Mouse (Mus musculus): ENCODE measurements around the gene Ier5. TPM values are rescaled to one million over a fixed set of nuclear protein-coding genes. Genes with fewer than 3 reads are reported as not detected.

Gene Ier5
- polyA plus RNA-seq, 1 experiment from 2014 or later, result 10.8 TPM

DNA sequence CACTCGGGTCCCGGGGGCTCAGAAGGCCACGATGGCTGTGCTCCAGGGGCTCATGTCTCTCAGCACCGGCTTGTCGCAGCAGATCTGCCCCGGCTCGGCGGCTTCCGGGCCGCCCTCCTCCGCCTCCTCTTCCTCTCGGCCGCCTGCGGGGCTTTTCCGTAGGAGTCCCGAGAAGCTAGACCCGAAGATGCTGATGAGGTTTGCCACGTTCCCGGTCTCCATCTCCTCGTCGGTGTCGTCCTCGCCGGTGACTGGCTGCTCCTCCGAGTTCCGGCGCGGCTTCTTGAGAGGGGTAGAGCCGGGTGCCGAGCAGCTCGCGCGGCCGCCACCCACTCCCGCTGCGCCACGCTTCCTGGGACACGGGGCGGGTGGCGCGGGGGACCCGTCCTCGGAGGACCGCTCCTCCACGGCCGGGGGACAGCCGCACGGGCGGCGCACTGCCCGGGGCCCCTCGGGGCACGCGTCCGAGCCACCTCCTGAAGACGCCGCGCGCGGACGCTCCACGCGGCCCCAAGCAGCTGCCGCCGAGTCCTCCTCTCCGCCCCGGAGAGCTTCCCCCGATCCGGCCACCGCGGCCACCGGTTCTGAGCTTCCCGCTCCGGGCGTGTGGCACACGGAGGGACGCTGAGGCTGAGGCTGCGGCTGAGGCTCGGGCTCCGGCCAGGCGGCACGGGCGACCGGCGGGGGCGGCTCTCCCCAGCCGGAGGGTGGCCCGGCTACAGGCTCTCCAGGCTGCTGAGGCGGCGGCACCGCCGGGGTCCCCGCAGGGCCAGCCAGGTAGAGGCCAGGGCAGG lies 753 bp downstream of the Ier5 start:
- peak; percentile 66 for ATAC-seq (ENCODE audit: insufficient number of reproducible peaks, low FRiP score, low TSS enrichment, low read depth)
- H3K36me3 ChIP-seq, result no peaks in the 10 kb centered on the region
- peak overlapping the region; percentile 91 for H3K4me3 ChIP-seq (replicated peaks)
- peak overlapping the region; percentile 98 for H3K9ac ChIP-seq
- WGBS, result under 1% methylated on average over 93 of the region's 93 CpGs
- peaks cover 29% of the 10 kb centered on the region for H3K4me1 ChIP-seq
- H3K27me3 ChIP-seq, result no peaks in the 10 kb centered on the region
- H3K9me3 ChIP-seq (replicated peaks), result no peaks in the 10 kb centered on the region
- peak overlapping the region; percentile 81 for H3K4me2 ChIP-seq (replicated peaks)
- peak overlapping the region; percentile 82 for H3K27ac ChIP-seq (replicated peaks)

DNA sequence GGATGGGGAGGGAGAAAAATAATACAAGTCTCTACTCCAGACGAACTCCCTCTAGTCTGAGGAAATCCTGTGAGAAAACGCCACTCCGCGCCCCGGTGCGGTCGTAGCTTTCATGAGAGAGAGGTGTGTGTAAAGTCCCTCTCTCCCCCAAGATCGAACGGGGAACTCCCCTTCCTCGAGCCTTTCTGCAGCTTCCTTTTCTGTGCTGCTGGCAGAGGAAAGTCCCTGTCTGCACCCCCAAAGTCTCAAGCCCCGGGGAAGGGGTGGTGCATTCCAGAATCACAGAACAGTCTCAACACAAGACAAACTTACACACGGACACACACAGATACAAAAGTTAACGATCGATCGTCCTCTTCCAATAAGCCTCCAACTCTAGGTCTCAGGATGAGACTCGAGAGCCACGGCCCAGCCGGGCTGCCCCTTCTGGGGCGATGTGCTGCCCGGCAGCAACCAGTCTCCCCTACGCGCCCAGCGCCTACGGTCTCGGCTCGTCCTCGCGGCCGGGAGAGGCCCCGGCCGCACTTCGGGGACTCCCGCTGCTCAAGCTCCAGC lies 1.4 kb downstream of the Ier5 start:
- peak overlapping the region; percentile 98 for H3K9ac ChIP-seq
- no peaks in the 10 kb centered on the region for H3K27me3 ChIP-seq
- H3K4me1 ChIP-seq, result peaks cover 36% of the 10 kb centered on the region
- peak overlapping the region; percentile 81 for H3K4me2 ChIP-seq (replicated peaks)
- 0 out of 2 replicates have a peak, but pooled peaks have one; percentile 14 for ATAC-seq (ENCODE audit: insufficient number of reproducible peaks, low FRiP score, low TSS enrichment, low read depth)
- WGBS, result under 1% methylated on average over 33 of the region's 33 CpGs
- peak overlapping the region; percentile 91 for H3K4me3 ChIP-seq (replicated peaks)
- no peaks in the 10 kb centered on the region for H3K36me3 ChIP-seq
- no peaks in the 10 kb centered on the region for H3K9me3 ChIP-seq (replicated peaks)
- H3K27ac ChIP-seq (replicated peaks), result peak overlapping the region; percentile 82

DNA sequence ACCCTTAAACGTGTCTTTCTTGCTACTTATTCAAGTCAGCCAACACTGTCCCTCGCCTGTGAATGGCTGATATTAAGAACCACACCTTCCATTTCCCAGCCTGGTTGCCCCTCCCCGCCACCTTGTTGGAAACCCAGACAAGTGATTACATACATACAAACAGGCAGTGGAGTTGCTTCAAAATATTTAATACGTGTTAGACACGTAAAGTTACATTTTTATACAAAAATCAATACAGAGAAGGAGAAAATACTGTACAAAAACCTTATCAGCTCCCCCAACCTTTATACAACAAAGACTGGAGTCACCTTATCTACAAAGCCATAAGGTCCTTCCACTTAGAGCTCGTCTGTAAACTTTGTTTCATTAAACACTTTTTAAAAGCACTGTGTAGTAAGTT lies 2.1 kb downstream of the Ier5 start:
- WGBS, result 22% methylated on average over 6 of the region's 6 CpGs
- peak overlapping the region; percentile 82 for H3K27ac ChIP-seq (replicated peaks)

DNA sequence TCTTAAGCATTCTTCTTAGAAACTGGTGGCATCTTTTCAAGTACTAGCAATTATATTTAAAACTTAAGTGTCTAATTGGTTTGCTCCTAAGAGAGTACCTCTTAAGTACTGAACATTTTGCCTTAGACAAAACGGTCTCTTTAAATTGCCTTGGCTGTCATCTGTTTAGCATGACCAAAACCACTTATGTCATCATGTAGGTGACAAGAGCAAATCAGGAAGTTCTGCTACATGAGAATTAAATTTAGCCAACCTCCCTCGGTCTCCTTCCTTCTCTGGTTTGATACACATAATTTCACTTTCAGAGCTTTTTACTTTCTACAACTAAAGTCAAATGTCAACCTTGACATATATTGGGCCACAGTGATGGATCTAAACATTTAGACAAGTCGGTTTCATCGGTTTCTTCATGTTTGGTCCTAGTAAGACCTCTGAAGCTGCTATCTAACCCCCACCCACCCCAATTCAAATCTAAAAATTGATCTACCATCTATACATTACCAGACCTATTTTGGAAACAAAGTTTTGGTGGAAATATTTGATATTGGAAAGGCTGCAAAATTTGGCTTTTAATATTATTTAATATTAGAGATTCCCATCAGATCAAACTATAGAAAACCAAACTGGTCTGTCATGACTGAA lies 2.7 kb downstream of the Ier5 start:
- Histone ChIP-seq H3K4me2 (replicated peaks) (peak overlapping the region; percentile 81), H3K4me1 (peaks cover 49% of the 10 kb centered on the region), H3K36me3 (no peaks in the 10 kb centered on the region), H3K27me3 (no peaks in the 10 kb centered on the region), H3K9me3 (replicated peaks) (no peaks in the 10 kb centered on the region), H3K4me3 (replicated peaks) (peak overlapping the region; percentile 91), H3K27ac (replicated peaks) (no peak overlapping the region), H3K9ac (no peak overlapping the region)
- no peak for ATAC-seq (ENCODE audit: insufficient number of reproducible peaks, low FRiP score, low TSS enrichment, low read depth)
- 57% methylated on average over 4 of the region's 4 CpGs for WGBS

More for the DNA sequence above, 2.1 kb downstream of the Ier5 start:
- Histone ChIP-seq H3K4me1 (peaks cover 42% of the 10 kb centered on the region), H3K9me3 (replicated peaks) (no peaks in the 10 kb centered on the region), H3K4me3 (replicated peaks) (peak overlapping the region; percentile 91), H3K4me2 (replicated peaks) (peak overlapping the region; percentile 81), H3K27me3 (no peaks in the 10 kb centered on the region), H3K9ac (peak overlapping the region; percentile 98), H3K36me3 (no peaks in the 10 kb centered on the region)
- no peak for ATAC-seq (ENCODE audit: insufficient number of reproducible peaks, low FRiP score, low TSS enrichment, low read depth)

DNA sequence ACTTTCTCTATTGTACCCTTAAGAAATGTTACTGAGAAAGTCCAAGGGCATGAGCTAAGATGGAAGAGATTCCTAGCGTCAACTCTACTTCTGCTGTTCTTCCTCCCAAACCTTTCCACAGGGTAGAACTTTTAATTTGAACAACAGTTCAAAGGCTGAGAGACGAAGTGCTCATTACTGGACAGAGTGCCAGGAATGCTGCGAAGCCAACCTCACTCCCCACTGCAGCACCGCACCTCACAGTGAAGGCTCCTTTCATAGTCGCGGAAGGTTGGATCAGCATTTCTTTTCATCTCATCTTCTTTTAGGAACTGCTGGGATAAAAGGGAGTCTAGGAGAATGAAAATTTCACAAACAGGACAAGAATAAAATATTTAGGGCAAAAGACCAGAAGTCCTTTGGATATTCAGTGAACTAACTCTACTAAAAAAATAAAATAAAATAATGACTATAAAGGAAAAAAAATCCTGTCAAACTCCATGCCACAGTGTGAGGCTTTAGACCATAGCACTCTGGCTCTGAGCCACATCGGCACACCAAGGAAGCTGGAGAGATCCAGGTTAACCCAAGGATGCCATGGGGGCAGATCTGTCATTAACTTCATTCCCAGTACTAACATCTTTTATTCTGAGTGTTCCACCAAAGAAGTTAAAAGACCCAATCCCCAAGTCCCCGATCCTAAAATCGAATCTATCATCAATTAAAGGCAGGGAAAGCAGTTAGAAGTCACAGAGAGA lies 5.3 kb downstream of the Ier5 start:
- H3K9ac ChIP-seq, result no peak overlapping the region
- 50% methylated on average over 9 of the region's 9 CpGs for WGBS
- no peak overlapping the region for H3K4me2 ChIP-seq (replicated peaks)
- no peak for ATAC-seq (ENCODE audit: insufficient number of reproducible peaks, low FRiP score, low TSS enrichment, low read depth)
- no peaks in the 10 kb centered on the region for H3K36me3 ChIP-seq
- no peak overlapping the region for H3K4me3 ChIP-seq (replicated peaks)
- peaks cover 66% of the 10 kb centered on the region for H3K4me1 ChIP-seq
- peak overlapping the region; percentile 86 for H3K27ac ChIP-seq (replicated peaks)
- H3K27me3 ChIP-seq, result no peaks in the 10 kb centered on the region
- no peaks in the 10 kb centered on the region for H3K9me3 ChIP-seq (replicated peaks)

DNA sequence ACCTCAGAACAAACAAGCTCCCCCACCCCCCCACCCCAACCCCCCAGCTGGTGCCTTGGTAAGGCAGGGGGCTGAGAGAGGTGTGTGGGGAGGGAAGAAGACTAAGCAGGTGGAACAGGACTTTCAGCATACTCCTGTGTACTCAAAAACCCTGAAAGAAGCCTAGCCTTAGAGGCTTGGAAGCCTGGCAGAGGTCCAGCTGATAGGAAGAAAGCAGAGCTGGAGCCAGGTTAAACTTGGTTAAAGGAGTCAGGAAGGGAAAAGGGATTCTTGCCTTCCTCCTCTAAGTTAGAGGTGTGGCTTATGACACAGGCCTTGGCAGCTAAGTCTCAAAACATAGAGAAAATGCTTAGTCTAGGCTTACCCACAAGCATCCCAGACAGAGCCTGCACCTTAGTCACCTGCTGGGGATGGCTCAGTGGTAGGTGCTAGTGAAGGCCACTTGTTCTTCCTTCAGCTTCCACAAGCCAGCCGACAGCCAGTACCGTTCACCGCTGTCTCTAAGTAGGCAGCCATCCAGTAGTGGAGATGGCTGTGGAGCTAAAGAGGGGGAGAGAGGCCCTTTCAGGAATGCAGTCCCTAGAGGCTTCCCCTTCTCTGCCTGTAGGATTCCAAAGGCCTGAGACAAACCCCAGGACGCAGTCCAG lies 6.2 kb downstream of the Ier5 start:
- Histone ChIP-seq H3K4me1 (peaks cover 71% of the 10 kb centered on the region), H3K4me2 (replicated peaks) (no peak overlapping the region)

DNA sequence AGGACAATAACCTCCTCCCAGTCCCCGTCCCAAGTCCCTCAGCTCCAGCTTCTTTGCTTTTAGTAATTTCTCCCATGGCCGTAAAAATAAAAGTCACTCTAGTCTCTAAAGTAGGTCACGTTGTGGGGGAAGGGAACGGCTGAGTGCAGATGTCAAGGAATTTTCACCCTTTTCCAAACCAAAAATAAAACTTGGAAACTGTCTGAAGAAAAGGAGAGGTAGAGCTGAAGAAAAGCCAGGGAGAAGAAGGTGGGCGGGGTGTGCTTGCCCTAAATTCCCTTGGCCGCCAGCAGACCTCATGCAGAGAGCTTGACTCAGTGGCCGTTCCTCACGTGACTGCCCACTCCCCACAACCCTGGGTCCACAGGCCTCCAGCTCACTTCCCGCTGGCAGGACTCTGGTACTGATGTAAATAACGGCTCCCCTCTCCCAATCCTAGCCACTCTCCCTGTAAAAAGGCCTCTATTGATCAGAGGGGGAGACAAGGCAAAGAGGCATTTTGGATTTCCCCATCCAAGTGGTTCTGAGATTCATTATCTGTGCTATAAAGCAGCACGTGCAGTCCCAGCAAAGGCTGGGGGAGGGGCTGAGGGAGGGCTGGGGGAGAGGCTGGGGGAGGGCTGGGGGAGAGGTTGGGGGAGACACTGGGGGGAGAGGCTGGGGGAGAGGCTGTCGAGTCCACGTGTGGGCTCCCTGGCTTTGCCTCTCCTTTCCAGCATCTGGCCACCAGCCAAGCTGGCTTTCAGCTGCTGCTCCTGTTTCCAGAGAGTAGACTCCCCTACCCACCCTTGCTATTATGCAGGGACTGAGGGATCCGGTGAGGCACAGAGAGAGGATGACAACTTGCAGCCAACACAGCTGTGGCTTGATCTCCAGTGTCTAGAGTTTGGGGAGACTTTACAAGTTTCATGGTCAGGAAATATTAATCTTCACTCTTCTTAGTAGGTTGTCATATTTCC lies 7.3 kb downstream of the Ier5 start:
- WGBS, result 16% methylated on average over 14 of the region's 14 CpGs
- Histone ChIP-seq H3K4me2 (replicated peaks) (peak overlapping the region; percentile 7), H3K9me3 (replicated peaks) (no peaks in the 10 kb centered on the region), H3K27ac (replicated peaks) (peak overlapping the region; percentile 86), H3K27me3 (no peaks in the 10 kb centered on the region), H3K36me3 (no peaks in the 10 kb centered on the region), H3K4me1 (peaks cover 72% of the 10 kb centered on the region), H3K9ac (no peak overlapping the region), H3K4me3 (replicated peaks) (no peak overlapping the region)
- ATAC-seq (ENCODE audit: insufficient number of reproducible peaks, low FRiP score, low TSS enrichment, low read depth), result peak; percentile 68

More for the DNA sequence above, 6.2 kb downstream of the Ier5 start:
- H3K9ac ChIP-seq, result no peak overlapping the region
- no peaks in the 10 kb centered on the region for H3K27me3 ChIP-seq
- 12% methylated on average over 4 of the region's 4 CpGs for WGBS
- H3K27ac ChIP-seq (replicated peaks), result peak overlapping the region; percentile 86
- H3K36me3 ChIP-seq, result no peaks in the 10 kb centered on the region
- no peaks in the 10 kb centered on the region for H3K9me3 ChIP-seq (replicated peaks)
- 0 out of 2 replicates have a peak, but pooled peaks have one; percentile 27 for ATAC-seq (ENCODE audit: insufficient number of reproducible peaks, low FRiP score, low TSS enrichment, low read depth)
- H3K4me3 ChIP-seq (replicated peaks), result no peak overlapping the region

DNA sequence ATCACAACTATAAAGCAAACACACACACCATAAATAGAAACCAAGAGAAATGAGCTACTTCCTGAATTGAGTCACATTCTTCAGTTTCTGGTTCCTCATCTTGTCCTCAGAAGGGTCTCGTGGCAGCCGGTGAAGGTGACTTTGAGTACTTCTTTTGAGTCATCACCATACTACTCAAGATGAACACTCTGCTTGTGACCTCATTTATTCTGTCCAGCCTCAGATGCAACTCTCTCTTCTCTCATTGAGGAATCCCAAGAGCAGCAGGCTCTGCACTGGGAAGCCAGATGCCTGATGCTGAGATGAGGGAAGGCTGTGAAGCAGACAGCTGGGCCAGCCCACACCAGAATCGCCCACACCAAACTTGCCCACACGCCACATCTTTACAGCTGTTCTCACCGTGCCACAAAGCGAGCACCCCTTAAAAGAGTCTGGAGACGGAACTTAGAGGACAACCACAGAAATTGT lies 8.0 kb downstream of the Ier5 start:
- H3K9me3 ChIP-seq (replicated peaks), result no peaks in the 10 kb centered on the region
- ATAC-seq (ENCODE audit: insufficient number of reproducible peaks, low FRiP score, low TSS enrichment, low read depth), result no peak; the same call in 1 of the 2 replicates
- no peak overlapping the region for H3K4me3 ChIP-seq (replicated peaks)
- H3K4me1 ChIP-seq, result peaks cover 73% of the 10 kb centered on the region
- 53% methylated on average over 7 of the region's 7 CpGs for WGBS
- peak overlapping the region; percentile 86 for H3K27ac ChIP-seq (replicated peaks)
- no peaks in the 10 kb centered on the region for H3K27me3 ChIP-seq
- no peak overlapping the region for H3K9ac ChIP-seq
- H3K4me2 ChIP-seq (replicated peaks), result peak overlapping the region; percentile 7
- no peaks in the 10 kb centered on the region for H3K36me3 ChIP-seq

DNA sequence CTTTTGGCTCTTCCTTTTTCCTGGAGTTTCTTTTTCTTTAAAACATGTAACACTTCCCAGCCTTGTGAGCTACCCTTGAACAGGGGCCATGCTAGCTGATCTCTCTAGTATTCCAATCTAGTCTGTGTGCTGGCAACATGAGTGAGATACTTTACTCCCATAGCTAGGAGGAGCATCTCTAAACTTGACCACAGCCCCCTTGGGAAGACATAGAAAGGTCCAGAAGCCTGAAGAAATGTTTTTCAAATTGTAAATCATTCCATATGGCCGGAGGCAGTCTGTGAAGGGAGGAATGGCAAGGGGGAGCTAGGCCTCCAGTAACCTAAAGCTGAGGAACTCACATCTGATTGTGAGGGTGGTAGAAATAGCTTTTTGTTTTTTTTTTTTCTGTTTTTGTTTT lies 8.7 kb downstream of the Ier5 start:
- no peaks in the 10 kb centered on the region for H3K36me3 ChIP-seq

DNA sequence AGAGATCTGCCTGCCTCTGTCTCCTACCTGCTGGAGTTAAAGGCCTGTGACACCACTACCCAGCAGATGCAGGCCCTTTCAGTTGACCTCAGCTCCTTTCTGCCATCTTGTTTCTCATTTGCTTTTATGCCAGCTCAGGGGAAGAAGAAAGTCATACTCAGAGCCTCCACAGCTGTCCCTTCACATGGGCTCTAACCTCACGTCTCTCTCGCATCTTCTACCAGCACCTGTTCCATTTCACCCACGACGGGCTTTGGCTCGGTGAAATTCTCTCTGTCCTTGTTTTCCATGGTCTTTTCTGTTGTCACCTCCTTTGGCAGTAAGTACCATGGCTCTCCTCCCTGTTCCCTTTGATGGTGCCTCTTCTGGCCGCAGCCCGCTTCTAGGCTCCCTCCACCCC lies 9.1 kb downstream of the Ier5 start:
- H3K4me1 ChIP-seq, result peaks cover 74% of the 10 kb centered on the region
- H3K27ac ChIP-seq (replicated peaks), result peak overlapping the region; percentile 86; the same call in 1 of the 2 replicates
- no peak for ATAC-seq (ENCODE audit: insufficient number of reproducible peaks, low FRiP score, low TSS enrichment, low read depth)

More for the DNA sequence above, 8.7 kb downstream of the Ier5 start:
- no peaks in the 10 kb centered on the region for H3K27me3 ChIP-seq
- H3K9me3 ChIP-seq (replicated peaks), result no peaks in the 10 kb centered on the region
- H3K4me3 ChIP-seq (replicated peaks), result no peak overlapping the region
- 41% methylated on average over 1 of the region's 1 CpGs for WGBS
- H3K9ac ChIP-seq, result no peak overlapping the region
- peak overlapping the region; percentile 86; the same call in 1 of the 2 replicates for H3K27ac ChIP-seq (replicated peaks)
- H3K4me1 ChIP-seq, result peaks cover 74% of the 10 kb centered on the region
- H3K4me2 ChIP-seq (replicated peaks), result no peak overlapping the region
- no peak for ATAC-seq (ENCODE audit: insufficient number of reproducible peaks, low FRiP score, low TSS enrichment, low read depth)

More for the DNA sequence above, 9.1 kb downstream of the Ier5 start:
- H3K36me3 ChIP-seq, result no peaks in the 10 kb centered on the region
- no peaks in the 10 kb centered on the region for H3K27me3 ChIP-seq
- no peaks in the 10 kb centered on the region for H3K9me3 ChIP-seq (replicated peaks)
- no peak overlapping the region for H3K4me3 ChIP-seq (replicated peaks)
- no peak overlapping the region for H3K9ac ChIP-seq
- no peak overlapping the region for H3K4me2 ChIP-seq (replicated peaks)
- 78% methylated on average over 7 of the region's 7 CpGs for WGBS

Data from embryonic facial prominence, embryonic 15.5 days (tissue).